Mouse (Mus musculus): ENCODE data around the gene Gm21954. TPM values are rescaled to one million over a fixed set of nuclear protein-coding genes. Genes with fewer than 3 reads are reported as not detected.

The Gm21954 gene
- total and polyA plus RNA-seq, 3 experiments = not detected

DNA sequence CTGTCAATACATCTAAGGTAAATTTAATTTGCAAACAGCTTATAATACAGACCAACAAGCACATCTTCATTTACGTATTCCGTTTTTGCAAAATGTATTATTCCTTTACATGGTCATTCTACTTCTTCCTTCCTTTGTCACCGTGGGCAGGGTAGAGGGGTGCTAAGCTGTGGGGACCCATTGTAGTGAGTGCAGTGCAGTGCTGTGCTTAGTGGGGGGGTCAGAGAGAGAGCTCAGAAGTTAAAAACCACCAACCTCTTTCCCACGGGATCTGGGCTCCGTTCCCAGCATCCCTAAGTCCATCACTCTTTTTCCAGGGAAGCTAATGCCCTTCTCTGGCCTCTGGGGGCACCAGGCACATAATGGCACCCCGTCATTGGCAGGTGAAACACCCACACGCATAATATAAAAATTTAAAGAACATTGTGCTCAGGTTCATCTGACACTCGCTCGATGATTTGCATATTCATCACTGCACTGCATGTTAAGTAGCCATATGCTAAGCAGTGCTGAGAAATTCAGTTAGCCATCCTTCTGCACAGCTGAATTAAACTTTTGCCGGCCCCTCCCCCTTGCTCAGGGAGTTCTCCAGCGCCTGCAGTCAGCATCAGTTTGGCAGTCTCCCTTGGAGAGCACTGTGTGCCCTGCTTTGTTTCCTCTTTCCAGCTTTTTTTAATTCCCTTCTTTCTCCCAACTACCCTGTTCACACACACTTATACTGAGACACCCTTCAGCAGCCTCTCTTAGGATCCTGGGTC is 48.2 kb downstream of the Gm21954 start:
- Histone ChIP-seq H3K27ac (ENCODE audit: insufficient read depth, low read depth) (no peak overlapping the region), H3K27me3 (replicated peaks) (no peaks in the 10 kb centered on the region), H3K36me3 (replicated peaks in 1 of 2; ENCODE audit: control insufficient read depth in 1 of 2, insufficient read depth in 1 of 2, low read length in 1 of 2) (no peaks in the 10 kb centered on the region), H3K9me3 (replicated peaks; ENCODE audit: low read length) (peaks cover 60% of the 10 kb centered on the region), H3K9ac (ENCODE audit: insufficient read depth, low read depth) (no peak overlapping the region), H3K4me3 (replicated peaks in 1 of 3; ENCODE audit: low read depth in 2 of 3, low read length in 2 of 3, poor library complexity in 1 of 3) (no peak overlapping the region), H3K4me2 (ENCODE audit: insufficient read depth, low read depth, poor library complexity, severe bottlenecking) (no peak overlapping the region), H3K4me1 (ENCODE audit: control insufficient read depth in 1 of 2, insufficient read depth in 2 of 2) (no peaks in the 10 kb centered on the region), H3K79me2 (replicated peaks; ENCODE audit: control insufficient read depth, extremely low read depth, insufficient read depth, poor library complexity, severe bottlenecking) (no peaks in the 10 kb centered on the region)
- TF ChIP-seq RAD21 (IDR thresholded peaks at IDR 0.05; ENCODE audit: low read depth, low read length) = no peak
- no peak for TF ChIP-seq E2F4 (IDR thresholded peaks at IDR 0.05; ENCODE audit: insufficient replicate concordance, low read depth, low read length)
- TF ChIP-seq CTCF (conservative IDR thresholded peaks at IDR 0.05 in 1 of 2, IDR thresholded peaks at IDR 0.05 in 1 of 2; ENCODE audit: low read depth in 2 of 2, low read length in 2 of 2) = no peak
- no peak for TF ChIP-seq MXI1 (IDR thresholded peaks at IDR 0.05; ENCODE audit: low read depth, low read length)
- no peak for TF ChIP-seq USF1 (IDR thresholded peaks at IDR 0.05; ENCODE audit: low read depth, low read length)
- TF ChIP-seq JUN (IDR thresholded peaks at IDR 0.05; ENCODE audit: insufficient read depth, low read depth, low read length) = no peak
- TF ChIP-seq TBP (conservative IDR thresholded peaks at IDR 0.05; ENCODE audit: low read depth, low read length) = no peak
- TF ChIP-seq ZC3H11A (IDR thresholded peaks at IDR 0.05; ENCODE audit: low read depth, low read length) = no peak
- in situ Hi-C loops (cut with MboI; ENCODE audit: low pct_ligation_motif_present, low pct_unique_long_range_greater_than_20kb, low sequenced_read_pairs) = no loop called here
- dilution Hi-C loops (cut with MboI; ENCODE audit: extremely low pct_ligation_motif_present, extremely low pct_unique_long_range_greater_than_20kb, low sequenced_read_pairs) = no loop called here
- DNase-seq (ENCODE audit: extremely low read depth) = no peak

DNA sequence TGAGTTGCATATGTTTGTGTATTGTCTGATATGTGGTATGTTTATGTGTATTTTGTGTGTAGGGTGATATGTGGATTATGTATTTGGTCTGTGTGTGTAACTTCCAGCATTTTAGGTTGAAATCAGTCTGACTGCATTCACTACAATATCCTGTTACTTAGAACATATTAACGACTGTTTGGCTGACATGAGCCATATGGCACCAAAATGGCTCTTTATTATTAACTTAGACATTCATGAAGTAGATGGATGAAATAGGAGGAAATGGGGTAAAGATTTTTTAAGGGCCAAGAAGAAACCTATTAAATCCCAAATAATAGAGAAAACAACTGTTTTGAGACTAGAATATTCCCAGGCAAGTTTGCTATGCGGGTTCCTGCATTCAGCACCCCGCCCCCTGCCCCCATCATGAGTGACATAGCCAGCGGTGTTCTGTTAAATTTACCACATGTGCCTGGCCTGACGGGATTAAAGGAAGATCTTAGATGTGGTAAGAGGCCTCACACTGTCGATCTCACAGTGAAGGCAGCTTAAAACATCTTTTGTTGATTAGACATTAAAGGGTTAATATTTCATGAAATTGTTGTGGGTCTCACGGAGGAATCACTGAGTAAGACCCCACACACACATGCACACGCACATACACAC is 51.5 kb downstream of the Gm21954 start:
- in situ Hi-C loops (cut with MboI; ENCODE audit: low pct_ligation_motif_present, low pct_unique_long_range_greater_than_20kb, low sequenced_read_pairs) (no loop called here), dilution Hi-C loops (cut with MboI; ENCODE audit: extremely low pct_ligation_motif_present, extremely low pct_unique_long_range_greater_than_20kb, low sequenced_read_pairs) (no loop called here)
- H3K4me3 ChIP-seq (replicated peaks in 1 of 3; ENCODE audit: low read depth in 2 of 3, low read length in 2 of 3, poor library complexity in 1 of 3) = no peak overlapping the region
- H3K4me1 ChIP-seq (ENCODE audit: control insufficient read depth in 1 of 2, insufficient read depth in 2 of 2) = no peaks in the 10 kb centered on the region
- TF ChIP-seq ZKSCAN1 (IDR thresholded peaks at IDR 0.05; ENCODE audit: borderline replicate concordance, low read depth, low read length) (no peak), CHD1 (IDR thresholded peaks at IDR 0.05; ENCODE audit: low read depth, low read length) (no peak), BHLHE40 (IDR thresholded peaks at IDR 0.05; ENCODE audit: low read depth, low read length) (no peak), ZMIZ1 (IDR thresholded peaks at IDR 0.05; ENCODE audit: low read depth, low read length) (no peak), IRF4 (IDR thresholded peaks at IDR 0.05; ENCODE audit: low read depth, low read length) (no peak), UBTF (IDR thresholded peaks at IDR 0.05; ENCODE audit: low read depth, low read length) (no peak), MYC (IDR thresholded peaks at IDR 0.05; ENCODE audit: low read depth, low read length) (no peak), NRF1 (IDR thresholded peaks at IDR 0.05; ENCODE audit: low read depth, low read length) (no peak), HCFC1 (IDR thresholded peaks at IDR 0.05; ENCODE audit: low read depth, low read length) (no peak), MEF2A (IDR thresholded peaks at IDR 0.05; ENCODE audit: borderline replicate concordance, low read depth, low read length) (no peak), CTCF (conservative IDR thresholded peaks at IDR 0.05 in 1 of 2, IDR thresholded peaks at IDR 0.05 in 1 of 2; ENCODE audit: low read depth in 2 of 2, low read length in 2 of 2) (no peak), ZNF384 (IDR thresholded peaks at IDR 0.05; ENCODE audit: low read depth, low read length) (no peak), JUND (conservative IDR thresholded peaks at IDR 0.05; ENCODE audit: low read depth, low read length) (no peak), POLR2A (IDR thresholded peaks at IDR 0.05; ENCODE audit: low read depth, low read length) (no peak)
- no peak overlapping the region for H3K27ac ChIP-seq (ENCODE audit: insufficient read depth, low read depth)
- H3K4me2 ChIP-seq (ENCODE audit: insufficient read depth, low read depth, poor library complexity, severe bottlenecking) = no peak overlapping the region
- H3K9ac ChIP-seq (ENCODE audit: insufficient read depth, low read depth) = no peak overlapping the region
- no peaks in the 10 kb centered on the region for H3K36me3 ChIP-seq (replicated peaks in 1 of 2; ENCODE audit: control insufficient read depth in 1 of 2, insufficient read depth in 1 of 2, low read length in 1 of 2)
- DNase-seq (ENCODE audit: extremely low read depth) = no peak
- H3K79me2 ChIP-seq (replicated peaks; ENCODE audit: control insufficient read depth, extremely low read depth, insufficient read depth, poor library complexity, severe bottlenecking) = no peaks in the 10 kb centered on the region
- H3K27me3 ChIP-seq (replicated peaks) = no peaks in the 10 kb centered on the region
- peaks cover 63% of the 10 kb centered on the region for H3K9me3 ChIP-seq (replicated peaks; ENCODE audit: low read length)
